ENCODE assay signal across 9 mouse cellular contexts in the genomic region with DNA sequence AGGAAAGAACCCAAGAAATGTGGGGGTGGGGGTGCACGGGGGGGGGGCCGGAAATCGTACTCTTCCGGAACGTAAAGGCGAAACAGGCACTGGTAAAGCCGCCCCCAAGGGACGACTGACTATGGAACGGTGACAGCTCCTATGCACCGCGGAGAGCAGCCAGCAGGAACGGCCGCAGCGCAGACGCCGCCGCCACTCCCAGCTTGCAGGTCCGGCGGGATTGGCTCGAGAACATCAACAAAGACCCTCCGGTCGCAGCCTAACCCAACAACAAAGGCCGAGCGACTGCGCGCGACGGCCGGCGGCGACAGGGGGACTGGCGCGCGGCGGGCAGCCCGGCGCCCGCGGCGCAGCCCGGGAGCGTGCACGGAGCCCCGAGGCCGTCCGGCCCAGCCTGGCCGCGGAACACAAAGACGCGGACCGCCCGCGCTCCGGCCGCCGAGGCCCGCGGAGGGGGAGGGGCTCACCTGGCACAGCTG. TPM values are rescaled to one million over a fixed set of nuclear protein-coding genes. Genes with fewer than 3 reads are reported as not detected.
DNase-seq lines count a peak whose midpoint lies in the region; ATAC-seq lines count a peak whose summit lies in the region.
"Had no signal": no experiment of that assay in that cellular context is flagged by ENCODE, and none has a peak within 500 bp of the region (broad histone marks: within the 10 kb centered on the region; RNA-seq: fewer than 3 reads in every experiment).

No protein-coding gene starts in this region.

- peak overlapping the region; percentile 98 for H3K9ac ChIP-seq in lung, embryonic 16.5 days (ENCODE audit: low read length)

- peak; percentile 31; the same call in 1 of the 2 replicates for ATAC-seq in common myeloid progenitor, adult 5-6 weeks (replicated peaks; ENCODE audit: low read depth, poor library complexity, severe bottlenecking)
- ATAC-seq in lung, embryonic 16.5 days (ENCODE audit: low read depth): peak; percentile 72

- WGBS in lung, embryonic 16.5 days: under 1% methylated on average over 36 of the region's 58 CpGs

- peaks cover 21% of the 10 kb centered on the region for H3K4me1 ChIP-seq in lung, embryonic 16.5 days (replicated peaks; ENCODE audit: control insufficient read depth, insufficient read depth, low read length)

- H3K4me2 ChIP-seq in lung, embryonic 16.5 days (ENCODE audit: low read depth, low read length): peak overlapping the region; percentile 90

- H3K27me3 ChIP-seq in lung, embryonic 16.5 days (ENCODE audit: control insufficient read depth, insufficient read depth, low read depth, low read length): no peaks in the 10 kb centered on the region

- peak overlapping the region; percentile 98 for H3K27ac ChIP-seq in lung, embryonic 16.5 days (ENCODE audit: low read length)

- H3K4me3 ChIP-seq in lung, embryonic 16.5 days (ENCODE audit: low read length): peak overlapping the region; percentile 91

- peak; percentile 48 for DNase-seq in right cerebral cortex, adult 18-20 months
- no peak for DNase-seq in right cerebral cortex, postnatal 25 days
- DNase-seq in frontal cortex, postnatal 36 days (ENCODE audit: low spot score in 2 of 2): peak; percentile 31 to 44
- DNase-seq in kidney, postnatal 14 days: peak; percentile 67
- DNase-seq in ovary, postnatal 14 days (ENCODE audit: low spot score): peak; percentile 39
- peak; percentile 65 for DNase-seq in thymus, postnatal 25 days

- no peaks in the 10 kb centered on the region for H3K36me3 ChIP-seq in lung, embryonic 16.5 days (ENCODE audit: control insufficient read depth, insufficient read depth, low read length)

- no peaks in the 10 kb centered on the region for H3K9me3 ChIP-seq in lung, embryonic 16.5 days (ENCODE audit: control insufficient read depth, low read length)

RNA-seq across cellular contexts. Expression of gene Zfp292, which starts 0.4 kb away (rescaled TPM):
- total RNA-seq in common myeloid progenitor, adult 5-6 weeks (2017): 44.1 and 50.7 TPM in 2 replicates
- polyA plus RNA-seq in lung, embryonic 16.5 days (2015; fragmentation: Nextera tagmentation; extraction: Ambion mirVana): 16.2 and 16.5 TPM in 2 replicates

RNA-seq across cellular contexts. Expression of gene Cga, which starts 11.2 kb away (rescaled TPM):
- total RNA-seq in common myeloid progenitor, adult 5-6 weeks (2017): not detected in 2 replicates
- not detected in 2 replicates for polyA plus RNA-seq in lung, embryonic 16.5 days (2015; fragmentation: Nextera tagmentation; extraction: Ambion mirVana)
- total RNA-seq: heart, postnatal 36 days had no signal
